Mouse (Mus musculus) liver, embryonic 14.5 days (tissue): Measurements from ENCODE around the gene Pum3.

ENCODE experiments used
- CTCF ChIP-seq: IDR thresholded peaks from 2 replicates; pipeline ENCODE4 v1.5.1; 2016; ENCODE audit warnings: antibody characterized with exemption, low read depth, control low read depth
- EP300 ChIP-seq: IDR thresholded peaks from 2 replicates; pipeline ENCODE4 v1.6.1; 2016; ENCODE audit warnings: antibody characterized with exemption, low read depth

GRCm38 (mm10) chr19:27437982-27438652, 8.5 kb upstream of the Pum3 start:
- TF ChIP-seq CTCF (no peak), EP300 (no peak)
